Mouse (Mus musculus) cerebellum, adult 2 months (tissue): Measurements from ENCODE around the gene BC030867. TPM values are rescaled to one million over a fixed set of nuclear protein-coding genes. Genes with fewer than 3 reads are reported as not detected.

Source experiments
- DNase-seq, 2 experiments: peaks; one replicate each; pipeline ENCODE4 v3.0.0; 2021
- H3K27ac ChIP-seq: fragments of 200-500 bp; 2 replicates; pipeline ENCODE4 v1.5.1; 2012; ENCODE audit warnings: low read length, control low read depth, inconsistent platforms; ENCODE audit not compliant: insufficient read depth
- H3K27me3 ChIP-seq: fragments of 200-500 bp; 2 replicates; pipeline ENCODE4 v1.6.1; 2012; ENCODE audit warnings: inconsistent platforms, mild to moderate bottlenecking, low read length, moderate library complexity; ENCODE audit not compliant: control insufficient read depth, insufficient read depth
- H3K4me1 ChIP-seq: fragments of 200-500 bp; 2 replicates; pipeline ENCODE4 v1.6.1; 2011; ENCODE audit warnings: low read length; ENCODE audit not compliant: control insufficient read depth, insufficient read depth
- H3K4me3 ChIP-seq: fragments of 200-500 bp; replicated peaks from 2 replicates; pipeline ENCODE3; 2011; ENCODE audit warnings: mild to moderate bottlenecking, low read depth, low read length, control low read depth; ENCODE audit not compliant: insufficient read depth
- CTCF ChIP-seq: fragments of 200-500 bp; IDR thresholded peaks from 2 replicates; pipeline ENCODE4 v1.5.1; 2011; ENCODE audit warnings: low read depth, mild to moderate bottlenecking, control low read depth, low read length, moderate library complexity, borderline replicate concordance; ENCODE audit not compliant: insufficient read depth
- POLR2A ChIP-seq: fragments of 200-500 bp; IDR thresholded peaks from 2 replicates; pipeline ENCODE4 v1.6.1; 2011; ENCODE audit warnings: low read length, control low read depth, borderline replicate concordance; ENCODE audit not compliant: insufficient read depth
- WGBS: fragments of 180-500 bp; shearing (Covaris S2); methylation state at CpG from one replicate; pipeline ENCODE4 v1.1.7; 2018; 5-methylcytosine and 5-hydroxymethylcytosine counted together
- polyA plus RNA-seq: library from polyadenylated mRNA; depleted of rRNA; stranded (reverse); fragments of >200 nt; gene quantifications from 2 replicates; pipeline ENCODE4 v1.2.3, GENCODE M21; 2012

The BC030867 gene
- polyA plus RNA-seq, 1 experiment = 2.2 TPM

DNA sequence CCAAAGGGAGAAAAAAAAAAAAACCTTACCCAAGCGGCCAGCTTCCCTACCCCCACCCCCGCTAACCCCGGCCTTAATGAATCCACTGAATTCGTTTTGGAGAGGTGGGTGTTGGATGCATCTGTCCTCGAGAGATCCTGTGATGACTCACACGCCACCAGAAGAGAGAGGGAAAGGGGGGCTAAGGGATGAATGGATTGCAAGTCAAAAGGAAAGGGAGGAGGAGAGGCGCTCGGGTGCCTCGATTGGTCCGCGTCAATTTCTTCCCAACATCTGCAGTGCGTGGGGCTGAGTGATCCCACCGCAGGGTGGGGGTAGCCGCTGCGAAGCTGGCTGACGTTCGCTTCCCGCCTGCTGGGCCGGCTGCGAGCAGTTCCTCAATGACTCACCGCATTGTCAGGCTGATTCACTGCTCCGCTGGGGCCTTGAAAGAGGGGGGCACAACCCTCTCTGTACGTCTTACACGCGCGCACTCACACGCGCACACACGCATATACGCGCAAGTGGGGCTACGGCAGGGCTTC is 3.7 kb upstream of the BC030867 start:
- Histone ChIP-seq H3K4me3 (peak overlapping the region; percentile 63), H3K27me3 (no peaks in the 10 kb centered on the region), H3K27ac (0 out of 2 replicates have a peak overlapping the region, but pooled peaks have one; percentile 12), H3K4me1 (0 out of 2 replicates have a peak, but pooled peaks cover 4% of the 10 kb centered on the region)
- TF ChIP-seq POLR2A (no peak), CTCF (no peak)
- WGBS = under 1% methylated on average over 32 of the region's 32 CpGs
- DNase-seq = peak; percentile 79 to 84

DNA sequence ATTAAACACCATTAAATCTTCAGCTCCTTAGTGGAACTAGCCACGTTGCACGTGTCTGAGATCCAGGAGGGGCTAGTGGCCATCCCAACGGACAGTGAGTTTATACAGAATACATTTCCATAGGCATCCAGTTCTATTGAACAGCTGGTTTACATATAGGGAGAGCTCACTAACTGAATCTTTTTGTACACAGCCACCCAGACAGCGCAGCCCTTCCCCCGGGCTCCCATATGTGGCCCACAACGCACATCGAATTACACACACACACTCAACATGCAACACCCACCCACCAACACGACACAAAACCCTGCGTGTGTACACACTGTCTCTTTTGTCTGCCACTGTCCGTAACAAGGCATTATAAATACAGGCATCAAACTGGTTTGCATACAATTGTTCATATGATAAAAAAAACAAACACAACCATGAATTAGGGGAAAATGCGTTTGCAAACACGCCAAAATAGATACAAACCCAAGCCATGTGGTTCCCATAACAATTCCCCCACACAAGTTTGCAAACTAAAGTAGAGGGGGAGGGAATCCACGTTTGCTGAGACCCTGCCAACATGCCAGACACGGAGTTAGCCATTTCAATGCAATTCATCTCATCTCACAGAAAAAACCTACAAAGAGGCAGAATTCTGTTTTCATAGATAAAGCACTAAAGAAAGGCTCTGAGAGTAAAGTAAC is 3.0 kb upstream of the BC030867 start:
- 0 out of 2 replicates have a peak, but pooled peaks cover 4% of the 10 kb centered on the region for H3K4me1 ChIP-seq
- no peak overlapping the region for H3K27ac ChIP-seq
- WGBS = 58% methylated on average over 14 of the region's 14 CpGs
- H3K4me3 ChIP-seq = peak overlapping the region; percentile 63
- H3K27me3 ChIP-seq = no peaks in the 10 kb centered on the region
- no peak for DNase-seq
- TF ChIP-seq CTCF (no peak), POLR2A (no peak)

DNA sequence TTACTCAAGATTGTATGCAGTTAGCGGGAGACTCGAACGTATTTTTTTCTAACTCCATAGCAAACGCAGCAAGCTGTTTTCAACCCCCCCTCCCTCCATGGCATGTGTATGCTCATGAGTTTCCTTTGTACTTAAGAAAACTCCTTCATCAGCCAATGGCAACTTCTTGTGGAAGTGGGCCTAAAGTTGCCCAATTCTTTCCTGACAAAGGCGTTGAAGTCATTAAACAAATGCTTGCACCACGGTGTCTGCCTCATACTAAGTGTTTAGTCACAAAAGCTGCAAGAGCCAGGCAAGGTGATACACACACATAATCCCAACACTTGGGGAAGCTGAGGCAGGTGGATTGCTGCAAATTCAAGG is 2.4 kb upstream of the BC030867 start:
- DNase-seq = no peak
- TF ChIP-seq CTCF (no peak), POLR2A (no peak)
- Histone ChIP-seq H3K4me1 (0 out of 2 replicates have a peak, but pooled peaks cover 4% of the 10 kb centered on the region), H3K27me3 (no peaks in the 10 kb centered on the region), H3K4me3 (no peak overlapping the region), H3K27ac (no peak overlapping the region)
- WGBS = 90% methylated on average over 6 of the region's 6 CpGs

DNA sequence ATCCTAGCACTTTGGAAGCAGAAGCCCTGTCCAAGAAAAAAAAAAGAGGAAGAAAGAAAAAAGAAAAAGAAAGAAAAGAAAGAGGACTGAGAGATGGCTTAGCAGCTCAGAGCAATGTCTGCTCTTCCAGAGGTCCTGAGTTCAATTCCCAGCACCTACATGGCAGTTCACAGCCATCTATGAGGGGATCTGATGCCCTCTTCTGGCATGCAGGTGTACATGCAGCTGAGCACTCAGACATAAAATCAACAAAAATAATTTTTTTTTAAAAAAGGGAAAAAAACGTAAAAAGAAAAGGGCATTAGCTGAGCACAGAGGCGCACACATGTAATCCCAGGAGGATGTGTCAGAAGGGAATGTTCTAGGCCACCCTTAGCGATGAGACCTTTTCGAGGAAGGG is 1.8 kb upstream of the BC030867 start:
- no peak overlapping the region for H3K4me3 ChIP-seq
- no peak overlapping the region for H3K27ac ChIP-seq
- no peak for DNase-seq
- 0 out of 2 replicates have a peak, but pooled peaks cover 4% of the 10 kb centered on the region for H3K4me1 ChIP-seq
- TF ChIP-seq POLR2A (no peak), CTCF (peak; percentile 8; the same call in 1 of the 2 replicates)
- H3K27me3 ChIP-seq = no peaks in the 10 kb centered on the region
- 88% methylated on average over 4 of the region's 4 CpGs for WGBS

DNA sequence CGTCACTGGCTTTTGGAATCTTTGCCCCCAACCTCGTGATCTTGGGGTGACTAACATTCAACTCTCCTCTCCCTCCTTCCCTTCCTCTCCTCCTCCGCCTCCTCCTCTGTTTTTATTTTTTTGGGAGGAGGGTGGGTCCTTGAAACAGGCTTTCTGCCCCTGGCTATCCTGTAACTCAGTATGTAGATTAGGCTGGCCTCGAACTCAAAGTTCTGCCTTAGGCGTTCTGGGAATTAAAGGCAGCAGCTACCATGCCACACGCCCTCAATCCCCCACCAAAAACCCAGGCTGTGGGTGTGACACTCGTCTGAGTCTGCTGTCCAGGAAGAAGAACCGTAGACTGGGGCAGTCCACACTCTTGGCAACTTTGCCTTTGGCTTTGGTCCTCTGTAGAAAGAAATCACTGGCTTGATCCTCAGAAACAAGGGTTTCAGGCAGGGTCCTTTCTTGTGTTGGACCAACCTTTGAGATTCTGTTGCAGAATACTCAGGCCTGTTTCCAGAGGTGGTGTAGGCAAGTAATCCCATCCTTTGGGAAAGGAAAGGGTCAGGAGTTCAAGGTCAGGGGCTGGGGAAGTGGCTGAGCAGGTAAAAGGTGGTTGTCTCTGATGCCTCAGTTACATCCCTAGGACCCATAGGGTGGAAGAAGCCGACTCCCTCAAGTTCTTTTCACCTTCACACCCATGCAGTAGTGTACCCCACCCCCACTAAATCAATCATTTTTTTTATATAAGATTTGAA is 839 bp downstream of the BC030867 start:
- 13% methylated on average over 9 of the region's 9 CpGs for WGBS
- no peaks in the 10 kb centered on the region for H3K27me3 ChIP-seq
- no peak for TF ChIP-seq POLR2A
- TF ChIP-seq CTCF = no peak
- no peak for DNase-seq
- no peak overlapping the region for H3K27ac ChIP-seq
- H3K4me3 ChIP-seq = no peak overlapping the region
- H3K4me1 ChIP-seq = 0 out of 2 replicates have a peak, but pooled peaks cover 4% of the 10 kb centered on the region

DNA sequence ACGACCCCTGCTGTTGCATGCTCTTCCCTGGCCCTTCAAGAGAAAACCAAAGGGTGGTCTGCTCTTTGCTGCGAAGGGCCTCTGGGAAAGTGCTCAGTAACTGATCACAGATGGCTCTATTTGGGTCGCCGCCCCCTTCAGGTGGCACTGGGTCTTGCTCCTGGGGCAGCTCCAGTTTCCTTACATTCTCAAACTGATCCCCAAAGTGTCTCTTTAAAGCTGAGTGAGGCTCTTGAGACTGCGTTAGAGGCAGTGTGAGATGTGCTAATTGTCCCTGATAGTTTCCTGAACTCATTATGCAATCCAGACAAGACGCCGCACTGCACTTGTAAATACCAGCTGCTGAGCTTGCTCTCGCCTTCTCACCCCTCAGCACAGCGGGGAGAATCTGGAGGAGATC is 8.8 kb downstream of the BC030867 start:
- no peak overlapping the region for H3K4me3 ChIP-seq
- TF ChIP-seq CTCF (peak; percentile 29; the same call in 1 of the 2 replicates), POLR2A (no peak)
- no peak overlapping the region for H3K27ac ChIP-seq
- DNase-seq = no peak
- no peaks in the 10 kb centered on the region; the same call in 1 of the 2 replicates for H3K4me1 ChIP-seq
- WGBS = 46% methylated on average over 9 of the region's 9 CpGs
- no peaks in the 10 kb centered on the region for H3K27me3 ChIP-seq

DNA sequence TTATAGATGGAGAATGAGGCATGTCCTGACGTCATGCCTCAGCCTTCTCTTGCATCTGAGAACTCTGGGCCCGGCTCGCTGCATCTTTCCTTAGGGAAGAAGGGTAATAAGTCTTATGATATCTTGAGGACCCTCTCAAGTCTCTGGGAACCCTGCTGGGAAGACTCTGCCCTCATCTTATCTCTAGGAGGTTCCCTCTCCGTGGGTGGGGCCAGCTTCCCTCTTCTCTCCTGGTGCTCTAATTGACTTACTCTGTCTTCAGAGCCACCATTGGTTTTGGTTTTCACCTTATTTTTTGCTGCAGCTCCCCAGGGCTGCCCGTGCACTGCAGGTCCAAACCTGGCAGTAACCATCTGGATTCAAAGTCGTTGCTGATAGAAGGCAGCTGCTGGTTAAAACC is 9.4 kb downstream of the BC030867 start:
- no peak for DNase-seq
- H3K4me3 ChIP-seq = no peak overlapping the region
- 89% methylated on average over 6 of the region's 6 CpGs for WGBS
- H3K27me3 ChIP-seq = no peaks in the 10 kb centered on the region
- H3K4me1 ChIP-seq = no peaks in the 10 kb centered on the region; the same call in 1 of the 2 replicates
- TF ChIP-seq CTCF = no peak
- no peak for TF ChIP-seq POLR2A
- no peak overlapping the region for H3K27ac ChIP-seq
